Mouse (Mus musculus) liver, embryonic 12.5 days (tissue): ENCODE results near the gene Unc119. TPM values are rescaled to one million over a fixed set of nuclear protein-coding genes. Genes with fewer than 3 reads are reported as not detected.

Experiments used
- ATAC-seq: fragments of 200-750 bp; cut with Nextera tagmentation; 2 replicates; pipeline ENCODE4 v1.8.0; 2017; ENCODE audit warnings: moderate number of reproducible peaks, mild to moderate bottlenecking, moderate library complexity
- H3K27ac ChIP-seq: fragments of 300-500 bp; sonication (generic); 2 replicates; pipeline ENCODE4 v1.5.1; 2016; ENCODE audit warnings: mild to moderate bottlenecking
- H3K27me3 ChIP-seq: fragments of 300-500 bp; sonication (generic); replicated peaks from 2 replicates; pipeline ENCODE4 v1.6.1; 2016; ENCODE audit warnings: mild to moderate bottlenecking, moderate library complexity
- H3K36me3 ChIP-seq: fragments of 300-500 bp; sonication (generic); 2 replicates; pipeline ENCODE4 v1.6.1; 2016; ENCODE audit warnings: mild to moderate bottlenecking, moderate library complexity
- H3K4me1 ChIP-seq: fragments of 300-500 bp; sonication (generic); 2 replicates; pipeline ENCODE4 v1.6.1; 2016
- H3K4me2 ChIP-seq: fragments of 300-500 bp; sonication (generic); 2 replicates; pipeline ENCODE4 v1.6.1; 2016; ENCODE audit warnings: mild to moderate bottlenecking, moderate library complexity
- H3K4me3 ChIP-seq: fragments of 300-500 bp; sonication (generic); 2 replicates; pipeline ENCODE4 v1.5.1; 2016; ENCODE audit warnings: mild to moderate bottlenecking, moderate library complexity
- H3K9ac ChIP-seq: fragments of 300-500 bp; sonication (generic); 2 replicates; pipeline ENCODE4 v1.6.1; 2016; ENCODE audit warnings: mild to moderate bottlenecking, moderate library complexity
- H3K9me3 ChIP-seq: fragments of 300-500 bp; sonication (generic); replicated peaks from 2 replicates; pipeline ENCODE4 v1.6.1; 2016; ENCODE audit warnings: mild to moderate bottlenecking, moderate library complexity
- WGBS: fragments of 180-500 bp; shearing (Covaris S2); methylation state at CpG from one replicate; pipeline ENCODE4 v1.1.7; 2016; ENCODE audit not compliant: insufficient replicate concordance; 5-methylcytosine and 5-hydroxymethylcytosine counted together
- polyA plus RNA-seq: library from polyadenylated mRNA; unstranded; fragments of >200 nt; fragmentation: Nextera tagmentation; extraction: Ambion mirVana; gene quantifications from 2 replicates; pipeline ENCODE4 v1.2.1, GENCODE M21; 2016

Gene Unc119
- polyA plus RNA-seq, 1 experiment from 2014 or later: 50.4 TPM

GRCm38 (mm10) chr11:78380351-78380750, 37.1 kb downstream of the Unc119 start:
- Histone ChIP-seq H3K4me1 (no peaks in the 10 kb centered on the region), H3K9ac (no peak overlapping the region), H3K4me3 (no peak overlapping the region), H3K36me3 (no peaks in the 10 kb centered on the region), H3K27me3 (peaks cover 16% of the 10 kb centered on the region; the same call in 1 of the 2 replicates), H3K4me2 (no peak overlapping the region), H3K27ac (no peak overlapping the region), H3K9me3 (no peaks in the 10 kb centered on the region)
- WGBS: 67% methylated on average over 4 of the region's 4 CpGs
- ATAC-seq: no peak

- Histone ChIP-seq H3K4me2 (no peak overlapping the region), H3K4me1 (no peaks in the 10 kb centered on the region), H3K27me3 (peaks cover 16% of the 10 kb centered on the region; the same call in 1 of the 2 replicates), H3K4me3 (no peak overlapping the region), H3K27ac (no peak overlapping the region), H3K36me3 (no peaks in the 10 kb centered on the region), H3K9me3 (no peaks in the 10 kb centered on the region), H3K9ac (no peak overlapping the region)
- 69% methylated on average over 3 of the region's 3 CpGs for WGBS
- no peak for ATAC-seq
Observed at GRCm38 (mm10) chr11:78380996-78381395, 37.7 kb downstream of the Unc119 start.

- no peaks in the 10 kb centered on the region for H3K4me1 ChIP-seq
- H3K27ac ChIP-seq: no peak overlapping the region
- H3K4me3 ChIP-seq: no peak overlapping the region
- WGBS: 69% methylated on average over 7 of the region's 7 CpGs
- H3K9me3 ChIP-seq: no peaks in the 10 kb centered on the region
- no peak overlapping the region for H3K9ac ChIP-seq
- no peak for ATAC-seq
- no peaks in the 10 kb centered on the region for H3K36me3 ChIP-seq
- H3K4me2 ChIP-seq: no peak overlapping the region
- peaks cover 21% of the 10 kb centered on the region; the same call in 1 of the 2 replicates for H3K27me3 ChIP-seq
Observed at GRCm38 (mm10) chr11:78382286-78382685, 39.0 kb downstream of the Unc119 start.

GRCm38 (mm10) chr11:78382701-78383100, 39.4 kb downstream of the Unc119 start:
- no peak overlapping the region for H3K9ac ChIP-seq
- H3K4me2 ChIP-seq: no peak overlapping the region
- H3K27me3 ChIP-seq: peaks cover 21% of the 10 kb centered on the region; the same call in 1 of the 2 replicates
- no peak overlapping the region for H3K27ac ChIP-seq
- H3K36me3 ChIP-seq: no peaks in the 10 kb centered on the region
- no peaks in the 10 kb centered on the region for H3K4me1 ChIP-seq
- WGBS: 40% methylated on average over 5 of the region's 5 CpGs
- no peaks in the 10 kb centered on the region for H3K9me3 ChIP-seq
- no peak overlapping the region for H3K4me3 ChIP-seq
- ATAC-seq: no peak

GRCm38 (mm10) chr11:78385776-78386175, 42.5 kb downstream of the Unc119 start:
- 73% methylated on average over 10 of the region's 10 CpGs for WGBS
- Histone ChIP-seq H3K9me3 (no peaks in the 10 kb centered on the region), H3K4me2 (no peak overlapping the region), H3K36me3 (no peaks in the 10 kb centered on the region), H3K27me3 (peaks cover 10% of the 10 kb centered on the region; the same call in 1 of the 2 replicates), H3K9ac (no peak overlapping the region), H3K27ac (no peak overlapping the region), H3K4me1 (no peaks in the 10 kb centered on the region), H3K4me3 (no peak overlapping the region)
- no peak for ATAC-seq

- WGBS: 71% methylated on average over 13 of the region's 14 CpGs
- Histone ChIP-seq H3K9ac (no peak within 1 kb of the TSS), H3K27ac (no peak within 1 kb of the TSS), H3K27me3 (0 out of 2 replicates have a peak, but pooled peaks cover 9% of the 10 kb centered on the region), H3K4me2 (no peak within 1 kb of the TSS), H3K4me3 (no peak within 1 kb of the TSS), H3K9me3 (no peaks in the 10 kb centered on the region), H3K36me3 (no peaks in the 10 kb centered on the region), H3K4me1 (no peaks in the 10 kb centered on the region)
- no peak for ATAC-seq
Observed at GRCm38 (mm10) chr11:78386508-78387043, 43.3 kb downstream of the Unc119 start, which contains the start of gene Foxn1. Foxn1 (minus strand) TSS chr11:78386558.

- H3K27me3 ChIP-seq: 0 out of 2 replicates have a peak, but pooled peaks cover 6% of the 10 kb centered on the region
- H3K9me3 ChIP-seq: no peaks in the 10 kb centered on the region
- H3K4me1 ChIP-seq: no peaks in the 10 kb centered on the region
- no peak overlapping the region for H3K4me2 ChIP-seq
- no peak overlapping the region for H3K9ac ChIP-seq
- no peak overlapping the region for H3K27ac ChIP-seq
- no peak overlapping the region for H3K4me3 ChIP-seq
- ATAC-seq: no peak
- no peaks in the 10 kb centered on the region for H3K36me3 ChIP-seq
- WGBS: 57% methylated on average over 3 of the region's 3 CpGs
Observed at GRCm38 (mm10) chr11:78392728-78393127, 49.4 kb downstream of the Unc119 start.

GRCm38 (mm10) chr11:78396950-78397349, 53.7 kb downstream of the Unc119 start:
- Histone ChIP-seq H3K36me3 (no peaks in the 10 kb centered on the region), H3K4me1 (no peaks in the 10 kb centered on the region), H3K4me3 (no peak overlapping the region), H3K27ac (no peak overlapping the region), H3K9me3 (no peaks in the 10 kb centered on the region), H3K4me2 (peak overlapping the region; percentile 13; the same call in 1 of the 2 replicates), H3K27me3 (peaks cover 26% of the 10 kb centered on the region; the same call in 1 of the 2 replicates), H3K9ac (no peak overlapping the region)
- WGBS: 46% methylated on average over 11 of the region's 11 CpGs
- ATAC-seq: no peak

- no peak overlapping the region for H3K9ac ChIP-seq
- H3K4me3 ChIP-seq: no peak overlapping the region
- 14% methylated on average over 18 of the region's 18 CpGs for WGBS
- H3K27me3 ChIP-seq: peaks cover 26% of the 10 kb centered on the region; the same call in 1 of the 2 replicates
- ATAC-seq: no peak
- no peaks in the 10 kb centered on the region for H3K9me3 ChIP-seq
- no peaks in the 10 kb centered on the region for H3K36me3 ChIP-seq
- no peaks in the 10 kb centered on the region for H3K4me1 ChIP-seq
- H3K4me2 ChIP-seq: peak overlapping the region; percentile 13; the same call in 1 of the 2 replicates
- H3K27ac ChIP-seq: no peak overlapping the region
Observed at GRCm38 (mm10) chr11:78397397-78397796, 54.1 kb downstream of the Unc119 start.

GRCm38 (mm10) chr11:78398212-78398611, 54.9 kb downstream of the Unc119 start:
- Histone ChIP-seq H3K9ac (no peak overlapping the region), H3K27me3 (peaks cover 26% of the 10 kb centered on the region; the same call in 1 of the 2 replicates), H3K4me3 (no peak overlapping the region), H3K4me2 (no peak overlapping the region), H3K36me3 (no peaks in the 10 kb centered on the region), H3K4me1 (no peaks in the 10 kb centered on the region), H3K27ac (no peak overlapping the region), H3K9me3 (no peaks in the 10 kb centered on the region)
- 71% methylated on average over 6 of the region's 6 CpGs for WGBS
- no peak for ATAC-seq
